Mouse (Mus musculus) bone marrow macrophage, adult 2 months (primary cell): ENCODE data around the gene Lipa.
A peak's percentile ranks its signal among the peaks of the same experiment; 100 is the strongest.

Experiments used
- CTCF ChIP-seq: IDR thresholded peaks from 2 replicates; pipeline ENCODE4 v1.5.1; 2012; ENCODE audit warnings: low read depth, mild to moderate bottlenecking, low read length, moderate library complexity
- POLR2A ChIP-seq: IDR thresholded peaks from 2 replicates; pipeline ENCODE4 v1.6.1; 2012; ENCODE audit warnings: mild to moderate bottlenecking, low read depth, low read length, borderline replicate concordance

DNA sequence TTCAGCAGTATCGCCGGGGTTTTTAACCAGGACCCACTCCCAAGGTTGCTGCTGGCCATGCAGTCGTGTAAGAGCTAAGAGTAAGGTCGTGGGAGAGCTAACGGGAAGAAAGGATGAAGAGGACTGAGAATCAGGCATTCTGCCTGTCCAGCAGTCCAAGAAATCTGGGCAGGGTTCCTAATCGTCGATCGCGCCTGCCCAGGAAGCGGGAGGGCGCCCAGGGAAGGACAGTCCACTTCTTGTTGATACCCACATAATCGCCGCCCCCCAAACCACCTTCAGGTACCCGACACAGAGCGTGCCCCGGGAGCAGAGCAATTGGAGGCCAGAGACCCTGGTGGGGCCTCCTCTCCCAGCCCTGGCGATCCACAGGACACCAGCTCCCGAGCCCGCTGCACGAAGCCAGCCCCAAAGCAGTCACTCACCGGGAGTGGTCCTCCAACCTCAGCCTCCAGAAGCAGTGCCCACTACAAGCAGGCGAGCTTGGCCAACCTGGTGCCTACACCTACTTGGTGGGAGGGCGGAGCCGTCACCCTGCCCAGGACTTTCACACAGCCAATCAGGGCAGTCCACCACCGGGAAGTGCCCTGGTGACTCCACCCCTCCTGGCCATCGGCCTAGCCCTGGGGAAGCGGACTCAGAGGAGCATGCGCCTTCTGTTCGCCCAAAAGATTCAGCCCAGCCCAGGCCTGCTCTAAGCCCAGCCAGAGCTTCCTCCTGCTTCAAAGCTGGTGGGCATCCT, at the start of gene Lipa:
- no peak for TF ChIP-seq CTCF
- peak; percentile 81; the same call in 1 of the 2 replicates for TF ChIP-seq POLR2A
